Mouse (Mus musculus) bone marrow, adult 2 months (tissue): ENCODE results near the gene Lgals3.

Experiments used
- CTCF ChIP-seq: fragments of 200-500 bp; IDR thresholded peaks from 2 replicates; pipeline ENCODE4 v1.5.1; 2011; ENCODE audit warnings: low read length, control low read depth; ENCODE audit not compliant: control insufficient read depth, insufficient read depth
- POLR2A ChIP-seq: fragments of 200-500 bp; IDR thresholded peaks from 2 replicates; pipeline ENCODE4 v1.6.1; 2011; ENCODE audit warnings: low read depth, mild to moderate bottlenecking, control low read depth, low read length, borderline replicate concordance; ENCODE audit not compliant: control insufficient read depth

GRCm38 (mm10) chr14:47373728-47374678 lies 6.5 kb downstream of the Lgals3 start:
- TF ChIP-seq CTCF (no peak), POLR2A (peak; percentile 78; the same call in 1 of the 2 replicates)
